Mouse (Mus musculus): ENCODE measurements around the gene Mybph. TPM values are rescaled to one million over a fixed set of nuclear protein-coding genes. Genes with fewer than 3 reads are reported as not detected.

The Mybph gene
- total and polyA plus RNA-seq, 3 experiments: not detected

DNA sequence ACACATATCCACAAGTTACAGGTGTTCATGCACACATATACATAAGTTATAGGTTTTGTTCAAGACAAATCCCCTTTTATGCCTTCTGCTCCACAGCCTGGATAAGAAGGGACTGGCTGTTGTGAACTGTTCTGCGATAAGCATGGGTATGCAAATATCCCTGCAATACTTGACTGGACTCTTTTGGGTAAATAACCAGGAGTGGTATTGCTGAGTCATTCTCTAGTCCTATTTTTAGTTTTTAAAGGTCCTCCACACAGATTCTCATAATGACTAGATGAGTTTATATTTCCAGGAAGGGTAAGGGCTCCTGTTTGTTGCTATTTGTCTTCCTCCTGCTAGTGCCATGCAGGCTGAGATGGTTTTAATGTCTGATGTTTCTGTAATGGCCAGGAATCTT is 27.9 kb downstream of the Mybph start:
- H3K9ac ChIP-seq (ENCODE audit: control insufficient read depth, low read depth, low read length, poor library complexity, severe bottlenecking): no peak overlapping the region
- no peaks in the 10 kb centered on the region for H3K79me2 ChIP-seq (ENCODE audit: control insufficient read depth, insufficient read depth, low read length, poor library complexity)
- no peak overlapping the region for H3K27ac ChIP-seq (ENCODE audit: control insufficient read depth, low read depth, low read length)
- no peaks in the 10 kb centered on the region for H3K4me1 ChIP-seq (ENCODE audit: control insufficient read depth in 1 of 2, insufficient read depth in 2 of 2, low read length in 2 of 2)
- no peak overlapping the region for H3K4me3 ChIP-seq (ENCODE audit: control insufficient read depth in 1 of 2, insufficient read depth in 1 of 2, low read depth in 2 of 2, low read length in 2 of 2)
- H3K27me3 ChIP-seq (ENCODE audit: control insufficient read depth in 1 of 2, insufficient read depth in 2 of 2, low read length in 2 of 2): no peaks in the 10 kb centered on the region
- H3K36me3 ChIP-seq (ENCODE audit: control insufficient read depth in 1 of 2, insufficient read depth in 2 of 2, low read length in 2 of 2): no peaks in the 10 kb centered on the region
- DNase-seq (ENCODE audit: low read depth, low spot score): peak; percentile 40
- TF ChIP-seq MAX (IDR thresholded peaks at IDR 0.05; ENCODE audit: low read length) (no peak), TAL1 (IDR thresholded peaks at IDR 0.05; ENCODE audit: low read length) (no peak), GABPA (IDR thresholded peaks at IDR 0.05; ENCODE audit: low read depth, low read length) (peak; percentile 37; the same call in 1 of the 2 replicates), TCF12 (IDR thresholded peaks at IDR 0.05; ENCODE audit: low read depth, low read length) (no peak)
- no peaks in the 10 kb centered on the region for H3K9me3 ChIP-seq (replicated peaks; ENCODE audit: insufficient read depth, low read length)

DNA sequence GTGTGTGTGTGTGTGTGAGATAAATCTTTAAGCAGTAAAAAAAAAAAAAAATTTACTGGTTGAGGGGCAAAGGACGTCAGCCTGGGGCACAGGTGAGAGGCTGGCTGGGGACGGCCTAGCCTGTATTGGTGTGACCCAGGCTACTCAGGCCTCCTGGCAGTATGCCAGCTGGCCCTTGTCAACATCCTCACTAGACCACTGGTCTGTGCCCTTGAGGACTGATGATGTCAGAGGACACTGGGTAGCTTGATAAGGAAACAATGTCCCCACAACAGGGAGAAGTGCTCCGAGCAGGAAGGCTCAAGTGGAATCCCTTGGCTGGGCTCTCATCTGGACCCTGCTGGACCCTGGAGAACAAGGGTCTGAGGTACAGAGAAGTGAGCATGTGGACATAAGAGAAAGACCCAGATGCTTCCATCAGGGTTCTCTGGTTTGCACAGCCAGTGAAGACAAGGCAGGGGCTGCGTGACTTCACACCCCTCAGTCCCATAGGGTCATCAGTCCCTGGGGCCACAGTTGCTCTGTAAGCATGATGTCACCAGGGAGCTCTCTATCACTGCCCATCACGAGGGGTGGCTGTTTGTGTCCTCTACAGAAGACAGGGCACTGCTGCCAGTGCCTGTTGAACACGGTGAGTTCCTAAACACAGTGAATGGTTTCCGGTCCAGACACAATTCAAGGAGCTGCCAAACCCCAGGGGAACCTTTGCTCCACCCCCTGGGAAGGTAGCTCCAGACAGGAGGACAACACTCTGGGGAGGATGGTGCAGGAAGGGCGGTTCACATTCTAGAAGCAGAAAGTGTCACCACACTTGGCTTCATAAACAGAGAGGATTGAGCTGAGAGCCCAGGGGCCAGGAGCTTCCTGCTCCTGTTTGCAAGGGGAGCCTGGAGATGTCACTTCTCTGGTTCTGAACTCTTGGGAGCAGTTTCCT is 29.1 kb downstream of the Mybph start:
- no peaks in the 10 kb centered on the region for H3K79me2 ChIP-seq (ENCODE audit: control insufficient read depth, insufficient read depth, low read length, poor library complexity)
- no peaks in the 10 kb centered on the region for H3K9me3 ChIP-seq (replicated peaks; ENCODE audit: insufficient read depth, low read length)
- H3K9ac ChIP-seq (ENCODE audit: control insufficient read depth, low read depth, low read length, poor library complexity, severe bottlenecking): no peak overlapping the region
- H3K4me1 ChIP-seq (ENCODE audit: control insufficient read depth in 1 of 2, insufficient read depth in 2 of 2, low read length in 2 of 2): no peaks in the 10 kb centered on the region
- H3K36me3 ChIP-seq (ENCODE audit: control insufficient read depth in 1 of 2, insufficient read depth in 2 of 2, low read length in 2 of 2): no peaks in the 10 kb centered on the region
- TF ChIP-seq KAT2A (conservative IDR thresholded peaks at IDR 0.05; ENCODE audit: low read depth, low read length) (no peak), EP300 (IDR thresholded peaks at IDR 0.05; ENCODE audit: low read depth in 1 of 2, low read length in 2 of 2) (no peak), ZNF384 (IDR thresholded peaks at IDR 0.05; ENCODE audit: low read depth, low read length) (peak; percentile 72), ELF1 (IDR thresholded peaks at IDR 0.05; ENCODE audit: low read depth, low read length) (no peak)
- H3K27me3 ChIP-seq (ENCODE audit: control insufficient read depth in 1 of 2, insufficient read depth in 2 of 2, low read length in 2 of 2): peaks cover 0 to 2% of the 10 kb centered on the region in 2 experiments; a peak in 1 of 4 replicates
- H3K4me3 ChIP-seq (ENCODE audit: control insufficient read depth in 1 of 2, insufficient read depth in 1 of 2, low read depth in 2 of 2, low read length in 2 of 2): no peak overlapping the region
- peak; percentile 27 for DNase-seq (ENCODE audit: low read depth, low spot score)
- no peak overlapping the region for H3K27ac ChIP-seq (ENCODE audit: control insufficient read depth, low read depth, low read length)

- no peak overlapping the region for H3K27ac ChIP-seq (ENCODE audit: control insufficient read depth, low read depth, low read length)
- no peak overlapping the region for H3K4me3 ChIP-seq (ENCODE audit: control insufficient read depth in 1 of 2, insufficient read depth in 1 of 2, low read depth in 2 of 2, low read length in 2 of 2)
- no peak for DNase-seq (ENCODE audit: low read depth, low spot score)
- H3K36me3 ChIP-seq (ENCODE audit: control insufficient read depth in 1 of 2, insufficient read depth in 2 of 2, low read length in 2 of 2): no peaks in the 10 kb centered on the region
- no peak overlapping the region for H3K9ac ChIP-seq (ENCODE audit: control insufficient read depth, low read depth, low read length, poor library complexity, severe bottlenecking)
- TF ChIP-seq ETS1 (IDR thresholded peaks at IDR 0.05; ENCODE audit: low read depth, low read length) (no peak), POLR2AphosphoS5 (IDR thresholded peaks at IDR 0.05; ENCODE audit: borderline replicate concordance, low read depth, low read length) (no peak), HCFC1 (IDR thresholded peaks at IDR 0.05; ENCODE audit: low read depth, low read length) (no peak), RAD21 (IDR thresholded peaks at IDR 0.05; ENCODE audit: low read depth, low read length) (no peak), TAL1 (IDR thresholded peaks at IDR 0.05; ENCODE audit: low read length) (no peak), MEF2A (IDR thresholded peaks at IDR 0.05; ENCODE audit: extremely low read depth, insufficient replicate concordance, low read depth, low read length, poor library complexity, severe bottlenecking) (no peak), CTCF (IDR thresholded peaks at IDR 0.05 in 2 of 3, conservative IDR thresholded peaks at IDR 0.05 in 1 of 3; ENCODE audit: control insufficient read depth in 1 of 3, insufficient read depth in 1 of 3, low read depth in 2 of 3, low read length in 3 of 3, poor library complexity in 1 of 3, severe bottlenecking in 1 of 3) (no peak), EP300 (IDR thresholded peaks at IDR 0.05; ENCODE audit: low read depth in 1 of 2, low read length in 2 of 2) (no peak), UBTF (IDR thresholded peaks at IDR 0.05; ENCODE audit: borderline replicate concordance, insufficient read depth, low read depth, low read length) (no peak), TBP (IDR thresholded peaks at IDR 0.05; ENCODE audit: low read depth, low read length) (no peak), ELF1 (IDR thresholded peaks at IDR 0.05; ENCODE audit: low read depth, low read length) (no peak), GABPA (IDR thresholded peaks at IDR 0.05; ENCODE audit: low read depth, low read length) (no peak)
- H3K9me3 ChIP-seq (replicated peaks; ENCODE audit: insufficient read depth, low read length): no peaks in the 10 kb centered on the region
- peaks cover 0 to 9% of the 10 kb centered on the region in 2 experiments; a peak in 1 of 4 replicates for H3K27me3 ChIP-seq (ENCODE audit: control insufficient read depth in 1 of 2, insufficient read depth in 2 of 2, low read length in 2 of 2)
- no peaks in the 10 kb centered on the region for H3K79me2 ChIP-seq (ENCODE audit: control insufficient read depth, insufficient read depth, low read length, poor library complexity)
- no peaks in the 10 kb centered on the region for H3K4me1 ChIP-seq (ENCODE audit: control insufficient read depth in 1 of 2, insufficient read depth in 2 of 2, low read length in 2 of 2)
Observed at GRCm38 (mm10) chr1:134224649-134225227, 31.5 kb downstream of the Mybph start.
